Mouse (Mus musculus) MEL (cell line): ENCODE measurements around the gene Gm27027. TPM values are rescaled to one million over a fixed set of nuclear protein-coding genes. Genes with fewer than 3 reads are reported as not detected.

Source experiments
- DNase-seq: peaks from one replicate; pipeline ENCODE4 v3.0.0; 2011; ENCODE audit warnings: low read depth, low spot score
- H3K27ac ChIP-seq: 2 replicates; pipeline ENCODE4 v1.5.1; 2012; ENCODE audit warnings: low read depth, mild to moderate bottlenecking, control low read depth, low read length, moderate library complexity; ENCODE audit not compliant: control insufficient read depth
- H3K27me3 ChIP-seq, 2 experiments: fragments of 150-350 bp in 1 of 2; sonication (generic) in 1 of 2; 2 replicates each; pipeline ENCODE4 v1.6.1; 2012; ENCODE audit warnings: low read length in 2 of 2, mild to moderate bottlenecking in 2 of 2, improper control_type of control experiment in 1 of 2, moderate library complexity in 1 of 2; ENCODE audit not compliant: insufficient read depth in 2 of 2, control insufficient read depth in 1 of 2
- H3K36me3 ChIP-seq, 2 experiments: 2 replicates each; pipeline ENCODE4 v1.6.1; 2012 to 2014; ENCODE audit warnings: low read length in 2 of 2, improper control_type of control experiment in 1 of 2, inconsistent platforms in 1 of 2, mild to moderate bottlenecking in 1 of 2; ENCODE audit not compliant: insufficient read depth in 2 of 2, control insufficient read depth in 1 of 2
- H3K4me1 ChIP-seq, 2 experiments: fragments of 150-350 bp in 1 of 2; sonication (generic) in 1 of 2; 2 replicates each; pipeline ENCODE4 v1.6.1; 2012; ENCODE audit warnings: low read length in 2 of 2, improper control_type of control experiment in 1 of 2, mild to moderate bottlenecking in 1 of 2; ENCODE audit not compliant: insufficient read depth in 2 of 2, control insufficient read depth in 1 of 2
- H3K4me3 ChIP-seq, 2 experiments: fragments of 150-350 bp in 1 of 2; sonication (generic) in 1 of 2; 2 replicates each; pipeline ENCODE4 v1.5.1; 2012; ENCODE audit warnings: low read depth in 2 of 2, low read length in 2 of 2, mild to moderate bottlenecking in 2 of 2, moderate library complexity in 2 of 2, control low read depth in 1 of 2, improper control_type of control experiment in 1 of 2; ENCODE audit not compliant: control insufficient read depth in 1 of 2, insufficient read depth in 1 of 2
- H3K79me2 ChIP-seq: 2 replicates; pipeline ENCODE4 v1.6.1; 2012; ENCODE audit warnings: mild to moderate bottlenecking, low read length, moderate library complexity; ENCODE audit not compliant: control insufficient read depth, poor library complexity, insufficient read depth
- H3K9ac ChIP-seq: 2 replicates; pipeline ENCODE4 v1.6.1; 2012; ENCODE audit warnings: low read depth, mild to moderate bottlenecking, control low read depth, low read length, moderate library complexity; ENCODE audit not compliant: control insufficient read depth, poor library complexity, severe bottlenecking
- H3K9me3 ChIP-seq: fragments of 150-350 bp; sonication (generic); replicated peaks from 2 replicates; pipeline ENCODE4 v1.6.1; 2012; ENCODE audit warnings: mild to moderate bottlenecking, low read length, improper control_type of control experiment, moderate library complexity; ENCODE audit not compliant: insufficient read depth
- CHD2 ChIP-seq: IDR thresholded peaks from 2 replicates; pipeline ENCODE4 v1.6.1; 2011; ENCODE audit warnings: low read length, improper control_type of control experiment
- CTCF ChIP-seq, 3 experiments: IDR thresholded peaks in 2 of 3; conservative IDR thresholded peaks in 1 of 3; 2 replicates each; pipeline ENCODE4 v1.5.1; 2011 to 2012; ENCODE audit warnings: low read length in 3 of 3, low read depth in 2 of 3, mild to moderate bottlenecking in 2 of 3, improper control_type of control experiment in 1 of 3, inconsistent platforms in 1 of 3, mixed read lengths in 1 of 3, moderate library complexity in 1 of 3; ENCODE audit not compliant: control insufficient read depth in 1 of 3, insufficient read depth in 1 of 3, poor library complexity in 1 of 3, severe bottlenecking in 1 of 3
- E2F4 ChIP-seq: IDR thresholded peaks from 2 replicates; pipeline ENCODE4 v1.6.1; 2011; ENCODE audit warnings: low read depth, low read length, improper control_type of control experiment, borderline replicate concordance
- GABPA ChIP-seq: IDR thresholded peaks from 2 replicates; pipeline ENCODE4 v1.6.1; 2012; ENCODE audit warnings: low read depth, mild to moderate bottlenecking, inconsistent platforms, low read length, improper control_type of control experiment, moderate library complexity
- GATA1 ChIP-seq: IDR thresholded peaks from 2 replicates; pipeline ENCODE4 v1.6.1; 2011; ENCODE audit warnings: low read depth, low read length, improper control_type of control experiment
- HCFC1 ChIP-seq: IDR thresholded peaks from 2 replicates; pipeline ENCODE4 v1.6.1; 2012; ENCODE audit warnings: low read depth, mild to moderate bottlenecking, inconsistent platforms, low read length, improper control_type of control experiment, moderate library complexity
- JUND ChIP-seq: IDR thresholded peaks from 2 replicates; pipeline ENCODE4 v1.6.1; 2011; ENCODE audit warnings: low read depth, mild to moderate bottlenecking, improper control_type of control experiment, low read length
- MAZ ChIP-seq: IDR thresholded peaks from 2 replicates; pipeline ENCODE4 v1.6.1; 2012; ENCODE audit warnings: low read depth, mild to moderate bottlenecking, inconsistent platforms, low read length, improper control_type of control experiment
- MXI1 ChIP-seq: IDR thresholded peaks from 2 replicates; pipeline ENCODE4 v1.6.1; 2011; ENCODE audit warnings: mild to moderate bottlenecking, low read depth, low read length, improper control_type of control experiment
- NELFE ChIP-seq: IDR thresholded peaks from 2 replicates; pipeline ENCODE4 v1.6.1; 2011; ENCODE audit warnings: low read depth, low read length, improper control_type of control experiment
- POLR2AphosphoS5 ChIP-seq: IDR thresholded peaks from 2 replicates; pipeline ENCODE4 v1.6.1; 2012; ENCODE audit warnings: low read depth, borderline replicate concordance, mild to moderate bottlenecking, inconsistent platforms, low read length, moderate library complexity, mixed read lengths
- RAD21 ChIP-seq: IDR thresholded peaks from 2 replicates; pipeline ENCODE4 v1.6.1; 2011; ENCODE audit warnings: mild to moderate bottlenecking, low read depth, low read length, improper control_type of control experiment
- RCOR1 ChIP-seq: IDR thresholded peaks from 2 replicates; pipeline ENCODE4 v1.6.1; 2012; ENCODE audit warnings: low read depth, mild to moderate bottlenecking, inconsistent platforms, low read length, improper control_type of control experiment
- TAL1 ChIP-seq: IDR thresholded peaks from 2 replicates; pipeline ENCODE4 v1.6.1; 2012; ENCODE audit warnings: mild to moderate bottlenecking, inconsistent platforms, low read length, moderate library complexity, mixed read lengths
- TCF12 ChIP-seq: IDR thresholded peaks from 2 replicates; pipeline ENCODE4 v1.6.1; 2014; ENCODE audit warnings: low read depth, mild to moderate bottlenecking, inconsistent platforms, low read length, improper control_type of control experiment, moderate library complexity
- UBTF ChIP-seq: IDR thresholded peaks from 2 replicates; pipeline ENCODE4 v1.6.1; 2012; ENCODE audit warnings: low read depth, mild to moderate bottlenecking, inconsistent platforms, low read length, improper control_type of control experiment, moderate library complexity, borderline replicate concordance; ENCODE audit not compliant: insufficient read depth
- ZNF384 ChIP-seq: IDR thresholded peaks from 2 replicates; pipeline ENCODE4 v1.6.1; 2012; ENCODE audit warnings: low read depth, mild to moderate bottlenecking, inconsistent platforms, low read length, improper control_type of control experiment
- polyA plus RNA-seq, 2 experiments: library from polyadenylated mRNA; stranded (reverse) in 1 of 2; unstranded in 1 of 2; fragments of >175 nt in 1 of 2; fragments of >200 nt in 1 of 2; gene quantifications; 2 replicates each; pipeline versions ENCODE4 v1.2.1 to v1.2.4; 2012; ENCODE audit warnings: low replicate concordance in 2 of 2, low read depth in 1 of 2; ENCODE audit not compliant: insufficient read length in 2 of 2, insufficient read depth in 1 of 2, missing spikeins in 1 of 2
- total RNA-seq: library from RNA; depleted of rRNA; stranded (reverse); fragments of 300-350 nt; gene quantifications from 2 replicates; pipeline ENCODE4 v1.2.3, GENCODE M21; 2012

Gm27027 gene
- total and polyA plus RNA-seq, 3 experiments, result not detected

GRCm38 (mm10) chr2:94044174-94044573 lies 48.0 kb upstream of the Gm27027 start:
- no peak overlapping the region for H3K4me3 ChIP-seq
- no peak for DNase-seq
- H3K36me3 ChIP-seq, result peaks cover 0 to 5% of the 10 kb centered on the region in 2 experiments; a peak in 2 of 4 replicates
- no peaks in the 10 kb centered on the region for H3K27me3 ChIP-seq
- no peak overlapping the region for H3K27ac ChIP-seq
- H3K79me2 ChIP-seq, result no peaks in the 10 kb centered on the region
- TF ChIP-seq CHD2, result no peak
- TF ChIP-seq POLR2AphosphoS5, result no peak
- no peak for TF ChIP-seq MXI1
- no peaks in the 10 kb centered on the region for H3K4me1 ChIP-seq
- H3K9me3 ChIP-seq, result no peaks in the 10 kb centered on the region
- H3K9ac ChIP-seq, result no peak overlapping the region

- Histone ChIP-seq H3K27me3 (no peaks in the 10 kb centered on the region), H3K9ac (no peak overlapping the region), H3K4me1 (no peaks in the 10 kb centered on the region), H3K4me3 (no peak overlapping the region), H3K36me3 (peaks cover 0 to 5% of the 10 kb centered on the region in 2 experiments; a peak in 2 of 4 replicates), H3K9me3 (no peaks in the 10 kb centered on the region), H3K79me2 (no peaks in the 10 kb centered on the region), H3K27ac (no peak overlapping the region)
- no peak for TF ChIP-seq TCF12
- TF ChIP-seq JUND, result no peak
- TF ChIP-seq RCOR1, result no peak
- TF ChIP-seq CTCF (IDR thresholded peaks at IDR 0.05 in 2 of 3, conservative IDR thresholded peaks at IDR 0.05 in 1 of 3; ENCODE audit: control insufficient read depth in 1 of 3, insufficient read depth in 1 of 3, low read depth in 2 of 3, low read length in 3 of 3, poor library complexity in 1 of 3, severe bottlenecking in 1 of 3), result no peak
- no peak for TF ChIP-seq RAD21
- TF ChIP-seq GABPA, result no peak
- no peak for DNase-seq
Measured at GRCm38 (mm10) chr2:94043662-94044061, 47.5 kb upstream of the Gm27027 start.

- Histone ChIP-seq H3K4me1 (no peaks in the 10 kb centered on the region), H3K27ac (no peak overlapping the region), H3K9me3 (no peaks in the 10 kb centered on the region), H3K4me3 (no peak overlapping the region), H3K27me3 (no peaks in the 10 kb centered on the region), H3K79me2 (no peaks in the 10 kb centered on the region), H3K36me3 (peaks cover 0 to 5% of the 10 kb centered on the region in 2 experiments; a peak in 2 of 4 replicates), H3K9ac (no peak overlapping the region)
- no peak for DNase-seq
- no peak for TF ChIP-seq GATA1
- no peak for TF ChIP-seq UBTF
- no peak for TF ChIP-seq ZNF384
- TF ChIP-seq JUND, result no peak
- TF ChIP-seq MAZ, result no peak
- no peak for TF ChIP-seq TAL1
- no peak for TF ChIP-seq HCFC1
- TF ChIP-seq E2F4, result no peak
- no peak for TF ChIP-seq NELFE
Measured at GRCm38 (mm10) chr2:94042461-94042860, 46.3 kb upstream of the Gm27027 start.
